ENCODE assay signal across 15 mouse cellular contexts in the genomic region with DNA sequence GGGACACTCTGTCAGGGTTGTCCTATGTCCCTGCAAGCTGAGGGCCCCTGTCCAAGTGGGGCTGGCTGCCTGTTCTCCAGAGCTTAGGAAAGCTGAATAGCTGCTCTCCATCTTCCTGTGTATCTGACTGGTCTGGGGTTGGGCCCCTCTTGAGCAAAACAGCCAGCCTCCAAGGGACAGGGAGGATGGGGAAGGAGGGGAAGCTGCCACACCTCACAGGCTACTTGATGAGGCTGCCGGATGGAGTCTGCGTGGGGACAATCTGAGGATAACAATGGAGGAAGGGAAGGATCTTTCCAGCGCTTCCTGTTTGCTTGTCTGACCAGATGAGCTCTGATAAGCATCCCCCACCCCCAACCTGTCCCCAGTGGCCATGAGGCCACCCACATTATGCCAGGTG. TPM values are rescaled to one million over a fixed set of nuclear protein-coding genes. Genes with fewer than 3 reads are reported as not detected.
A peak's percentile ranks its signal among the peaks of the same experiment; 100 is the strongest.
DNase-seq lines count a peak whose midpoint lies in the region; ATAC-seq and TF ChIP-seq lines count a peak whose summit lies in the region.
"Had no signal": no experiment of that assay in that cellular context is flagged by ENCODE, and none has a peak within 500 bp of the region (broad histone marks: within the 10 kb centered on the region; RNA-seq: fewer than 3 reads in every experiment).

No protein-coding gene starts in this region.

- no peak for TF ChIP-seq CTCF in gastrocnemius, adult 2 months (IDR thresholded peaks at IDR 0.05)
- no peak for TF ChIP-seq CTCF in lung, embryonic 14.5 days (IDR thresholded peaks at IDR 0.05; ENCODE audit: low read depth)
- TF ChIP-seq CTCF in lung, adult 2 months (IDR thresholded peaks at IDR 0.05; ENCODE audit: insufficient read depth, low read length): no peak

- WGBS in lung, embryonic 14.5 days: 15% methylated on average over 3 of the region's 3 CpGs
- WGBS in lung, adult 2 months: 43% methylated on average over 3 of the region's 3 CpGs

- no peak overlapping the region for H3K4me2 ChIP-seq in lung, embryonic 14.5 days
- H3K4me2 ChIP-seq: embryonic facial prominence, embryonic 15.5 days; forebrain, embryonic 12.5 days; hindbrain, embryonic 12.5 days; limb, embryonic 13.5 days; midbrain, embryonic 12.5 days had no signal

- H3K4me1 ChIP-seq in lung, embryonic 14.5 days (ENCODE audit: insufficient read depth): no peaks in the 10 kb centered on the region
- H3K4me1 ChIP-seq in lung, adult 2 months (ENCODE audit: control insufficient read depth, insufficient read depth, low read length): 0 out of 2 replicates have a peak, but pooled peaks cover 4% of the 10 kb centered on the region
- H3K4me1 ChIP-seq: forebrain, embryonic 12.5 days; hindbrain, embryonic 12.5 days; midbrain, embryonic 12.5 days had no signal

- intact Hi-C loops in gastrocnemius, adult 2 months (cut with DNase I): no loop called here

- peak; percentile 33; the same call in 1 of the 2 replicates for ATAC-seq in lung, embryonic 14.5 days (ENCODE audit: insufficient read depth)
- ATAC-seq: intestine, postnatal 0 days had no signal

- no peak for DNase-seq in gastrocnemius, adult 2 months
- DNase-seq in gastrocnemius, adult 8-10 months (ENCODE audit: low spot score in 2 of 2): no peak
- DNase-seq in lung, embryonic 14.5 days: peak; percentile 49
- DNase-seq in lung, adult 2 months: no peak
- peak; percentile 34 for DNase-seq in heart, postnatal 4 days
- DNase-seq in lung, postnatal 4 days: peak; percentile 47 to 74
- DNase-seq in layer of hippocampus, adult 18-20 months (ENCODE audit: low spot score in 2 of 2): no peak
- DNase-seq in right cerebral cortex, adult 2 months (ENCODE audit: low spot score in 2 of 2): no peak
- DNase-seq: thymus, postnatal 25 days had no signal

- no peak overlapping the region for H3K9ac ChIP-seq in lung, embryonic 14.5 days
- H3K9ac ChIP-seq: embryonic facial prominence, embryonic 15.5 days; forebrain, embryonic 12.5 days; hindbrain, embryonic 12.5 days; limb, embryonic 13.5 days; midbrain, embryonic 12.5 days had no signal

- H3K36me3 ChIP-seq in lung, embryonic 14.5 days (ENCODE audit: insufficient read depth): no peaks in the 10 kb centered on the region
- H3K36me3 ChIP-seq: embryonic facial prominence, embryonic 15.5 days; forebrain, embryonic 12.5 days; hindbrain, embryonic 12.5 days; limb, embryonic 13.5 days; midbrain, embryonic 12.5 days had no signal

- 0 out of 2 replicates have a peak overlapping the region, but pooled peaks have one; percentile 24 for H3K27ac ChIP-seq in gastrocnemius, adult 2 months
- 0 out of 2 replicates have a peak overlapping the region, but pooled peaks have one; percentile 31 for H3K27ac ChIP-seq in lung, embryonic 14.5 days (ENCODE audit: low read depth)
- H3K27ac ChIP-seq: embryonic facial prominence, embryonic 15.5 days; forebrain, embryonic 12.5 days; hindbrain, embryonic 12.5 days; limb, embryonic 13.5 days; midbrain, embryonic 12.5 days had no signal

- H3K4me3 ChIP-seq in gastrocnemius, adult 2 months: no peak overlapping the region
- H3K4me3 ChIP-seq in lung, embryonic 14.5 days (ENCODE audit: low read depth, low read length): no peak overlapping the region
- no peak overlapping the region for H3K4me3 ChIP-seq in lung, adult 2 months (replicated peaks; ENCODE audit: extremely low read depth, low read depth, low read length)
- H3K4me3 ChIP-seq: embryonic facial prominence, embryonic 15.5 days; forebrain, embryonic 12.5 days; hindbrain, embryonic 12.5 days; limb, embryonic 13.5 days; midbrain, embryonic 12.5 days had no signal

- TF ChIP-seq POLR2A in lung, adult 2 months (IDR thresholded peaks at IDR 0.05; ENCODE audit: borderline replicate concordance, extremely low read depth, low read depth, low read length): no peak

- H3K27me3 ChIP-seq in lung, embryonic 14.5 days (ENCODE audit: insufficient read depth, low read length): no peaks in the 10 kb centered on the region
- H3K27me3 ChIP-seq: embryonic facial prominence, embryonic 15.5 days; forebrain, embryonic 12.5 days; hindbrain, embryonic 12.5 days; limb, embryonic 13.5 days; midbrain, embryonic 12.5 days had no signal

- no peaks in the 10 kb centered on the region for H3K9me3 ChIP-seq in lung, embryonic 14.5 days (ENCODE audit: low read depth, low read length)
- H3K9me3 ChIP-seq: embryonic facial prominence, embryonic 15.5 days; forebrain, embryonic 12.5 days; hindbrain, embryonic 12.5 days; limb, embryonic 13.5 days; midbrain, embryonic 12.5 days had no signal

RNA-seq across cellular contexts. Expression of a gene that starts 57.1 kb away (rescaled TPM):
- total RNA-seq in gastrocnemius, adult 2 months (2021): 1 to 10 TPM; 1.6 to 5.2 TPM
- total RNA-seq in gastrocnemius, adult 8-10 months (2022): 1 to 10 TPM; 2.3 to 6.9 (median 4.0) TPM
- 148 and 154 TPM in 2 replicates for polyA plus RNA-seq in lung, embryonic 14.5 days (2014; fragmentation: Nextera tagmentation; extraction: Ambion mirVana)
- polyA plus RNA-seq in lung, adult 2 months (2012; rRNA removed): 106 and 138 TPM in 2 replicates
- 100 to 1,000 TPM; 128 to 130 TPM for total RNA-seq in heart, postnatal 4 days (2021)
- 10 to 100 TPM; 56.0 to 59.6 TPM for total RNA-seq in layer of hippocampus, adult 18-20 months (2021)

Comparison
In these comparisons a context has a peak if more than half of its experiments do, and no peak if none do; other contexts are left out.
1. DNase-seq: peak in lung, embryonic 14.5 days (single experiment), heart, postnatal 4 days (single experiment) and lung, postnatal 4 days (2 of 2); none in gastrocnemius, adult 2 months (single experiment), gastrocnemius, adult 8-10 months (0 of 2), lung, adult 2 months (single experiment), layer of hippocampus, adult 18-20 months (0 of 2) and right cerebral cortex, adult 2 months (0 of 2).
2. RNA of a gene that starts 57.1 kb away (total RNA-seq): 128 to 130 TPM in heart, postnatal 4 days and 56.0 to 59.6 TPM in layer of hippocampus, adult 18-20 months; 1.6 to 5.2 TPM in gastrocnemius, adult 2 months and 2.3 to 6.9 TPM in gastrocnemius, adult 8-10 months; every median in the first group is over 4 times any median in the second.